Mouse (Mus musculus) megakaryocyte, adult 5-6 weeks (primary cell): ENCODE data around the gene St7l. TPM values are rescaled to one million over a fixed set of nuclear protein-coding genes. Genes with fewer than 3 reads are reported as not detected.
"Not testable (repeated sequence)": the region's sequence is repeated elsewhere in the genome, so short reads cannot be mapped to it uniquely, and the experiment has no call there.

ENCODE experiments used
- ATAC-seq: 2 replicates; pipeline ENCODE4 v1.8.0; 2016; ENCODE audit warnings: mild to moderate bottlenecking, inconsistent platforms; ENCODE audit not compliant: poor library complexity, severe bottlenecking
- total RNA-seq, 2 experiments: library from RNA; stranded (forward) in 1 of 2; stranded (reverse) in 1 of 2; fragments of 153-499, 151-499 nt in 1 of 2; fragments of 221-1000, 200-1000 nt in 1 of 2; gene quantifications; 2 replicates each; pipeline versions ENCODE4 v1.2.3 to v1.2.4; 2015 to 2017

St7l gene
- total RNA-seq (2015): 23.3 and 31.8 TPM in 2 replicates
- 27.9 and 30.4 TPM in 2 replicates for total RNA-seq (2017)

GRCm38 (mm10) chr3:104863786-104864650, at the start of gene St7l, which contains the start of gene Capza1:
Gene St7l, plus strand, starts transcription at chr3:104864005.
Gene Capza1, minus strand, starts transcription at chr3:104864505.
- peak; percentile 79 for ATAC-seq

- no peak for ATAC-seq
Observed at GRCm38 (mm10) chr3:104814746-104815145, 49.1 kb upstream of the St7l start.

GRCm38 (mm10) chr3:104815346-104815745, 48.5 kb upstream of the St7l start:
- no peak for ATAC-seq

GRCm38 (mm10) chr3:104816130-104816529, 47.7 kb upstream of the St7l start:
- ATAC-seq: no peak

- peak; percentile 48 for ATAC-seq
Observed at GRCm38 (mm10) chr3:104817481-104817990, 46.3 kb upstream of the St7l start.

GRCm38 (mm10) chr3:104817991-104818748, 45.6 kb upstream of the St7l start, which contains the start of gene Mov10:
Gene Mov10, minus strand, starts transcription at chr3:104818563.
- peak; percentile 74 for ATAC-seq

- no peak for ATAC-seq
Observed at GRCm38 (mm10) chr3:104818749-104819134, 45.1 kb upstream of the St7l start.

GRCm38 (mm10) chr3:104820426-104820825, 43.4 kb upstream of the St7l start:
- no peak for ATAC-seq

- no peak for ATAC-seq
Observed at GRCm38 (mm10) chr3:104822413-104822812, 41.4 kb upstream of the St7l start.

GRCm38 (mm10) chr3:104835797-104836196, 28.0 kb upstream of the St7l start:
- ATAC-seq: peak; percentile 90

GRCm38 (mm10) chr3:104841049-104841448, 22.8 kb upstream of the St7l start:
- no peak for ATAC-seq

- ATAC-seq: no peak
Observed at GRCm38 (mm10) chr3:104846601-104847000, 17.2 kb upstream of the St7l start.

- ATAC-seq: no peak
Observed at GRCm38 (mm10) chr3:104854465-104854864, 9.3 kb upstream of the St7l start.

GRCm38 (mm10) chr3:104854866-104855265, 8.9 kb upstream of the St7l start:
- no peak for ATAC-seq

GRCm38 (mm10) chr3:104856106-104856505, 7.7 kb upstream of the St7l start:
- peak; percentile 94 for ATAC-seq

- no peak for ATAC-seq
Observed at GRCm38 (mm10) chr3:104858560-104858959, 5.2 kb upstream of the St7l start.

GRCm38 (mm10) chr3:104864651-104865340, 991 bp downstream of the St7l start:
- ATAC-seq: peak; percentile 61

GRCm38 (mm10) chr3:104865341-104865788, 1.6 kb downstream of the St7l start:
- peak; percentile 2; the same call in 1 of the 2 replicates for ATAC-seq

GRCm38 (mm10) chr3:104866674-104867073, 2.9 kb downstream of the St7l start:
- ATAC-seq: not testable (repeated sequence)

GRCm38 (mm10) chr3:104869611-104870010, 5.8 kb downstream of the St7l start:
- no peak for ATAC-seq

GRCm38 (mm10) chr3:104888585-104888984, 24.8 kb downstream of the St7l start:
- ATAC-seq: no peak
